Mouse (Mus musculus) midbrain, embryonic 15.5 days (tissue): ENCODE data around the gene Tert. TPM values are rescaled to one million over a fixed set of nuclear protein-coding genes. Genes with fewer than 3 reads are reported as not detected.
A peak's percentile ranks its signal among the peaks of the same experiment; 100 is the strongest.

ENCODE experiments used
- ATAC-seq: fragments of 200-750 bp; cut with Nextera tagmentation; replicated peaks from 2 replicates; pipeline ENCODE4 v1.8.0; 2017; ENCODE audit warnings: moderate TSS enrichment
- H3K27ac ChIP-seq: fragments of 300-500 bp; sonication (generic); 2 replicates; pipeline ENCODE4 v1.5.1; 2015; ENCODE audit warnings: mild to moderate bottlenecking, inconsistent platforms
- H3K27me3 ChIP-seq: fragments of 300-500 bp; sonication (generic); replicated peaks from 2 replicates; pipeline ENCODE4 v1.6.1; 2015; ENCODE audit warnings: inconsistent platforms
- H3K36me3 ChIP-seq: fragments of 300-500 bp; sonication (generic); replicated peaks from 2 replicates; pipeline ENCODE4 v1.6.1; 2015; ENCODE audit warnings: inconsistent platforms
- H3K4me1 ChIP-seq: fragments of 300-500 bp; sonication (generic); 2 replicates; pipeline ENCODE4 v1.6.1; 2015; ENCODE audit warnings: inconsistent platforms
- H3K4me2 ChIP-seq: fragments of 300-500 bp; sonication (generic); 2 replicates; pipeline ENCODE4 v1.6.1; 2015; ENCODE audit warnings: inconsistent platforms, mild to moderate bottlenecking, moderate library complexity
- H3K4me3 ChIP-seq: fragments of 300-500 bp; sonication (generic); 2 replicates; pipeline ENCODE4 v1.5.1; 2015; ENCODE audit warnings: mild to moderate bottlenecking, inconsistent platforms
- H3K9ac ChIP-seq: fragments of 300-500 bp; sonication (generic); 2 replicates; pipeline ENCODE4 v1.6.1; 2015; ENCODE audit warnings: mild to moderate bottlenecking, inconsistent platforms
- H3K9me3 ChIP-seq: fragments of 300-500 bp; sonication (generic); 2 replicates; pipeline ENCODE4 v1.6.1; 2016; ENCODE audit warnings: inconsistent platforms
- WGBS: fragments of 180-500 bp; shearing (Covaris S2); methylation state at CpG from one replicate; pipeline ENCODE4 v1.1.7; 2015; ENCODE audit warnings: mixed read lengths; 5-methylcytosine and 5-hydroxymethylcytosine counted together
- polyA plus RNA-seq: library from polyadenylated mRNA; unstranded; fragments of >200 nt; fragmentation: Nextera tagmentation; extraction: Ambion mirVana; gene quantifications from 2 replicates; pipeline ENCODE4 v1.2.1, GENCODE M21; 2015

Tert gene
- polyA plus RNA-seq = 7.9 and 8.3 TPM in 2 replicates

DNA sequence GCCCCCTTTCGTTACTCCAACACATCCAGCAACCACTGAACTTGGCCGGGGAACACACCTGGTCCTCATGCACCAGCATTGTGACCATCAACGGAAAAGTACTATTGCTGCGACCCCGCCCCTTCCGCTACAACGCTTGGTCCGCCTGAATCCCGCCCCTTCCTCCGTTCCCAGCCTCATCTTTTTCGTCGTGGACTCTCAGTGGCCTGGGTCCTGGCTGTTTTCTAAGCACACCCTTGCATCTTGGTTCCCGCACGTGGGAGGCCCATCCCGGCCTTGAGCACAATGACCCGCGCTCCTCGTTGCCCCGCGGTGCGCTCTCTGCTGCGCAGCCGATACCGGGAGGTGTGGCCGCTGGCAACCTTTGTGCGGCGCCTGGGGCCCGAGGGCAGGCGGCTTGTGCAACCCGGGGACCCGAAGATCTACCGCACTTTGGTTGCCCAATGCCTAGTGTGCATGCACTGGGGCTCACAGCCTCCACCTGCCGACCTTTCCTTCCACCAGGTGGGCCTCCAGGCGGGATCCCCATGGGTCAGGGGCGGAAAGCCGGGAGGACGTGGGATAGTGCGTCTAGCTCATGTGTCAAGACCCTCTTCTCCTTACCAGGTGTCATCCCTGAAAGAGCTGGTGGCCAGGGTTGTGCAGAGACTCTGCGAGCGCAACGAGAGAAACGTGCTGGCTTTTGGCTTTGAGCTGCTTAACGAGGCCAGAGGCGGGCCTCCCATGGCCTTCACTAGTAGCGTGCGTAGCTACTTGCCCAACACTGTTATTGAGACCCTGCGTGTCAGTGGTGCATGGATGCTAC, at the start of gene Tert:
TSS of gene Tert (plus strand) at position 167 of the 805 bp plus-strand sequence.
- Histone ChIP-seq H3K9ac (peak within 1 kb of the TSS; percentile 51), H3K4me2 (peak within 1 kb of the TSS; percentile 76), H3K27me3 (no peaks in the 10 kb centered on the region), H3K9me3 (no peaks in the 10 kb centered on the region), H3K27ac (peak within 1 kb of the TSS; percentile 9), H3K4me1 (peaks cover 21% of the 10 kb centered on the region), H3K36me3 (0 out of 2 replicates have a peak, but pooled peaks cover 8% of the 10 kb centered on the region), H3K4me3 (peak within 1 kb of the TSS; percentile 49)
- peak; percentile 92 for ATAC-seq
- 7% methylated on average over 47 of the region's 47 CpGs for WGBS

DNA sequence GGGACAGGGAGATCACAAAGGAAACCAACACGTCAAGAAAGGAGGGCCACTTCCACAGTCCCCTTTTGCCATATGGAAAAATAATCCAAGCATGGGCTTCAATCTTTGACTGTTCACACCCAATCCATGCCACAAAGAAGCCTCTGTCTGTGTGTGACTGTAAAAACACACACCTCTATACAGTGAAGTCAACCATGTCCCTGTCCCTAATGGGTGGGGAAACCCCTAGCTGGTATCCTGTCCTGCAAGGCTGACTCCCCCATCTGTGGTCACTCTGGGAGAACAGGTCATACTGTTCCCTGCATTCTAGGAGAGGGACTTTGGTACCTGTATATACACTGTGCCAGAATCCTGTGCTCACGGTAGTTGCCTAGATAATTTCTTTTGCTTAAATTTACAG, 49.4 kb upstream of the Tert start:
- Histone ChIP-seq H3K27ac (no peak overlapping the region), H3K27me3 (no peaks in the 10 kb centered on the region), H3K9ac (no peak overlapping the region), H3K4me3 (no peak overlapping the region), H3K9me3 (no peaks in the 10 kb centered on the region), H3K36me3 (no peaks in the 10 kb centered on the region), H3K4me2 (no peak overlapping the region), H3K4me1 (no peaks in the 10 kb centered on the region)
- no peak for ATAC-seq
- WGBS = 77% methylated on average over 2 of the region's 2 CpGs

DNA sequence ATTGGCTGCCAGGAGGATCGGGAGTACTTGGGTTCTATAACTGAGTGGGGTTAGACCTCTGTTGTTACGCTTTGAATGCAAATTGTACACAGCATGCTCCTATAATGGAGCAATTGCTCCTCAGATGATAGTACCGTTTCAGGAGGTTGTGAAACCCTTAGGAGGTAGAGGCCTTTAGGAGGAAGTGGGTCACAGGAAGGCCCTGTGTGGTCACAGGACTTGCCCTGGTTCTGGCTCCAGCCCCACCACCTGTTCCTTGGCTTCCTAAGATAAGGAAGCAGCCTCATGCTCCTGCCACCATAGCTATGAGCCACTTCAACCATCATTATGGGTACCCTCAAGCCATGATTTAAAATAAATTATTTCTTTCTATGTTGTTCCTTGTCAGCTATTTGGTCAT, 35.2 kb upstream of the Tert start:
- Histone ChIP-seq H3K9ac (no peak overlapping the region), H3K27ac (no peak overlapping the region), H3K27me3 (0 out of 2 replicates have a peak, but pooled peaks cover 3% of the 10 kb centered on the region), H3K4me3 (no peak overlapping the region), H3K9me3 (no peaks in the 10 kb centered on the region), H3K4me1 (no peaks in the 10 kb centered on the region), H3K4me2 (no peak overlapping the region), H3K36me3 (no peaks in the 10 kb centered on the region)
- ATAC-seq = no peak
- WGBS = 78% methylated on average over 3 of the region's 3 CpGs

DNA sequence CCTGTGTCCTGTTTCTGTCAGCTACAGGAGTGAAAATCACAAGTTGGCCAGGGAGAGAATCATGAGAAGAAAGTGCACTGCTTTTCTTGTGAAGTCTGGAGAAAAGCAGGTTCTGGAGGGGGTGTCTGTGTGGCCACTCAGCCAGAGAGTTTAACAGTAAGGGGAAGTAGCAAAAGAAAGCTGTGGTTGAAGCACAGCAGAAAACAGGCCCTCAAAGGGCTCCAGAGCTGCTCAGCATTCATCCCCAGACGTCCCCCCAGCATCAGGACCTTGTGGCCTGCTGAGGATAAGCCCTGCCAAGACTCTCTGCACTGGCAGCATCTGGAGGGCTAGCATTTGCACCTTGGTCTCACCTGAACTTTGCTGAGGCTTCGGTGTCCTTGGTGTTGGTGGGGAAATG, 34.2 kb upstream of the Tert start:
- no peak for ATAC-seq
- no peak overlapping the region for H3K9ac ChIP-seq
- H3K4me3 ChIP-seq = no peak overlapping the region
- H3K27ac ChIP-seq = no peak overlapping the region
- H3K4me1 ChIP-seq = no peaks in the 10 kb centered on the region
- 0 out of 2 replicates have a peak, but pooled peaks cover 3% of the 10 kb centered on the region for H3K27me3 ChIP-seq
- H3K36me3 ChIP-seq = no peaks in the 10 kb centered on the region
- WGBS = 50% methylated on average over 2 of the region's 2 CpGs
- H3K9me3 ChIP-seq = no peaks in the 10 kb centered on the region
- H3K4me2 ChIP-seq = no peak overlapping the region

DNA sequence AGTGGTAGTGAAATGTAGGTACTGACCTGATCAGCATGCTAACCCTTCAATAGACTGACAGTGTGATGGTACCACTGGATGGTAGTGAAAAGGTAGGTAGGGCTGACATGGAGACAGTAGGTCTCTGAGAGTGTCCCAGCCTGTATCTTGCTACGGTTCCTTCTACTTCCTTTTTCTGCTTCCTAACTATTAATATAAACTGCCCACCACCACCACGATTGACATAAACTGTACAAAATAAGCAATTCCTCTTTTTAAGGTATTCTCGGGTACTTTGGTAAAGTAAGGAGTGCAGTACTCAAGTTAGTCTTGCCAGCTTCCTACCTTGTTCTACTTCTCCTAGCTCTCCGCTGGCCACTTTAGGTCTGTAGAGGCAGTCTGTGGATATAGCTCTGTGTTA, 30.4 kb upstream of the Tert start:
- ATAC-seq = no peak
- no peaks in the 10 kb centered on the region for H3K36me3 ChIP-seq
- no peaks in the 10 kb centered on the region for H3K4me1 ChIP-seq
- H3K9me3 ChIP-seq = no peaks in the 10 kb centered on the region
- H3K9ac ChIP-seq = no peak overlapping the region
- no peak overlapping the region for H3K27ac ChIP-seq
- H3K4me2 ChIP-seq = no peak overlapping the region
- WGBS = 84% methylated on average over 4 of the region's 4 CpGs
- no peak overlapping the region for H3K4me3 ChIP-seq
- H3K27me3 ChIP-seq = peaks cover 8% of the 10 kb centered on the region; the same call in 1 of the 2 replicates

DNA sequence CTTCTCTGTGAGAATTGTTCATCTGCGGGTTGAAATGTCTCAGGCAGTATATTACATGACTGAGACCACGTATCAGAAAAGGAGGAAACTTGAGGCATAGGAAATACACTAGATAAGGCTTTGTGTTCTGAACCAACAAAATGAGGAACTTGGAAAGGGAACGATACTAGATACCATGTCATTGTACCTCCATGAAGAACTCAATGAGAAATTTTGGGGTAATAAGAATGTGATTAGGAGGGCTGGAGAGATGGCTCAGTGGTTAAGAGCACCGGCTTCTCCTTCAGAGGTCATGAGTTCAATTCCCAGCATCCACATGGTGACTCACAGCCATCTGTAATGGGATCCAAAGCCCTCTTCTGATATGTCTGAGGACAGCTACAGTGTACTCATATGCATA, 26.5 kb upstream of the Tert start:
- H3K4me3 ChIP-seq = no peak overlapping the region
- ATAC-seq = no peak
- no peaks in the 10 kb centered on the region for H3K9me3 ChIP-seq
- no peak overlapping the region for H3K9ac ChIP-seq
- WGBS = 81% methylated on average over 4 of the region's 4 CpGs
- peaks cover 5% of the 10 kb centered on the region; the same call in 1 of the 2 replicates for H3K27me3 ChIP-seq
- no peak overlapping the region for H3K27ac ChIP-seq
- H3K4me2 ChIP-seq = no peak overlapping the region
- H3K4me1 ChIP-seq = peaks cover 17% of the 10 kb centered on the region
- H3K36me3 ChIP-seq = no peaks in the 10 kb centered on the region

DNA sequence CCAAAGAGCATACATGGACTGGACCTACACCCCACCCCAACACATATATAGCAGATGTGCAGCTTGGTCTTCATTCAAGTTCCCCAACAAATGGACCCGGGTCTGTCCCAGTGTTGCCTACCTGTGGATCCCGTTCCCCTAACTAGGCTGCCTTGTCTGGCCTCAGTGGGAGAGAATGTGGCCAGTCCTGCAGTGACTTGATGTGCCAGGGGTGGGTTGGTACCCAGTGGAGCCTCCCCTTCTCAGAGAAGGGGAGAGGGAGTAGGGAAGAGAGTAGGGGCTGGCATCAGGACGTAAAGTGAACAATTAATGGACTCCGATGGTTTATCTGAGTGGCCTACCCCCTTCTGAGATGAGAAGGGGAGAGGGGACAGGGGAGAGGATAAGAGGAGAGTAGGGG, 23.7 kb upstream of the Tert start:
- Histone ChIP-seq H3K4me2 (peak overlapping the region; percentile 81), H3K27me3 (peaks cover 5% of the 10 kb centered on the region; the same call in 1 of the 2 replicates), H3K27ac (no peak overlapping the region), H3K4me3 (peak overlapping the region; percentile 86), H3K4me1 (peaks cover 27% of the 10 kb centered on the region), H3K9ac (peak overlapping the region; percentile 84), H3K9me3 (no peaks in the 10 kb centered on the region), H3K36me3 (peaks cover 16% of the 10 kb centered on the region; the same call in 1 of the 2 replicates)
- WGBS = 44% methylated on average over 4 of the region's 4 CpGs
- ATAC-seq = peak; percentile 4

DNA sequence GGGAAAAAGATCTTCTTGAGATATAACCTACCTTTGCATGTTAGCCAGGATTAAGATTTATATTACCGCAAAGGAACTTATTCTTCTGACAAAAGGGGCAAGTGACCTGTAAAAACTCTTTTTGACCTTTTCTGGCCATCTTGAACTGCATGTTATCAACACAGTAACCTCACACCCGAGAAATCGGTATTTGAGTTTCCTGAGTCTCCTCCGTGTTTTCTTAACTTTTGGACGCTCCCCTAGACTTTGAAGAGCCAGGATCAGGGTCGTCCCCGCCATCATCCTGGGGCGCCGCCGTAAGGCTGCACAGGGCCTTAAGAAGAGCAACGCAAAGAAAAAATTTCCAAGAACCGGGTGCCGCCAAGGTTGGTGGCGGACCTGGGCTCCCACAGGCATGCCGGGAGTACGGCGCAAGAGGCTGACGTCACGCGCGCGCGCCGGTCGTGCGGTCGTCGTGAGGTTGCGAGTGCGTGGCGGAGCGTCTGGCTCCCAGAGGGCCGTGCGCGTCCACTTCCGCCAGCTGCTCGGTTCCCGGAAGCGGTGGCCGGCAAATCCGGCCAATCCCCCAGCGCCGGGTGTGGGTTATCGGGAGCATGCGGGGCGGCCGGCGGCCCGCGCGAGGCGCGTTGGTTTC, 23.1 kb upstream of the Tert start, which contains the start of gene Clptm1l:
TSS of gene Clptm1l (plus strand) at position 485 of the 634 bp plus-strand sequence.
- Histone ChIP-seq H3K9ac (peak within 1 kb of the TSS; percentile 84), H3K4me2 (peak within 1 kb of the TSS; percentile 81), H3K27me3 (peaks cover 2% of the 10 kb centered on the region; the same call in 1 of the 2 replicates), H3K9me3 (no peaks in the 10 kb centered on the region), H3K36me3 (peaks cover 21% of the 10 kb centered on the region; the same call in 1 of the 2 replicates), H3K27ac (peak within 1 kb of the TSS; percentile 83), H3K4me3 (peak within 1 kb of the TSS; percentile 86), H3K4me1 (peaks cover 27% of the 10 kb centered on the region)
- under 1% methylated on average over 51 of the region's 53 CpGs for WGBS
- peak; percentile 99 for ATAC-seq

DNA sequence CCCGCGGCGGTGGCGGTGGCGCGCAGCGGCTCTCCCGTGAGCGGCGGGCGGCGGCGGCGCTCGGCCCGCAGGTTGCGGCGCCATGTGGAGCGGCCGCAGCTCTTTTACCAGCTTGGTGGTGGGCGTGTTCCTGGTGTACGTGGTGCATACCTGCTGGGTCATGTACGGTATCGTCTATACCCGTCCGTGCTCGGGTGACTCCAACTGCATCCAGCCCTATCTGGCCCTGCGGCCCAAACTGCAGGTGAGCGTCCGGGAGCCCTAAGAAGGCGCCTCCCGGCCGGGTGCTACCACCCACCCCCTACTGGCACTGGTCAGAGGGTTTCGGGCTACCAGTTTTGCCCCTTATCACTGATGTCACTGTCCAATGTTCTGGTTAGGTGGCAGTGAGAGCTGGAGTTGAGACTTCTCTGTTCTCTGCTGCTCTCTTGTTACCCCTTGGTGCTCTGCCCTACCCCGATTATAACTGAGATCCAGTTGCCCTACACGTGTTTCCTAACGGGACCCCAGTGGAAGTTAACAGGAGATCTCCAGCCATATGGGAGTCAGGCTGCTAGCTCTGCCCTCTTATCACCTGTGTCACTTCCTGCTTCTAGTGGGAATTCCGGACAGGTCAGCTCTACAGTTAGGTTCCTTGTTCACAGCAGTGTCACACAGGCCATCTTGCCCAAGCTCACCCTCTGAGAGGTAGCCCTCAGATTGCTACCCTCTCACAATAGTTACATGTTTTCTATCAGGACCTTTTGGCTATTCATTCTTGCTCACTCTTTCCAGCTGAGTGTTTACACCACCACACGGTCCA, 22.4 kb upstream of the Tert start:
- H3K4me2 ChIP-seq = peak overlapping the region; percentile 81
- H3K27ac ChIP-seq = peak overlapping the region; percentile 77
- H3K36me3 ChIP-seq = peaks cover 28% of the 10 kb centered on the region; the same call in 1 of the 2 replicates
- H3K9me3 ChIP-seq = no peaks in the 10 kb centered on the region
- WGBS = 4% methylated on average over 39 of the region's 39 CpGs
- H3K27me3 ChIP-seq = no peaks in the 10 kb centered on the region
- H3K4me1 ChIP-seq = peaks cover 27% of the 10 kb centered on the region
- ATAC-seq = peak; percentile 90
- H3K4me3 ChIP-seq = peak overlapping the region; percentile 86
- peak overlapping the region; percentile 84 for H3K9ac ChIP-seq

DNA sequence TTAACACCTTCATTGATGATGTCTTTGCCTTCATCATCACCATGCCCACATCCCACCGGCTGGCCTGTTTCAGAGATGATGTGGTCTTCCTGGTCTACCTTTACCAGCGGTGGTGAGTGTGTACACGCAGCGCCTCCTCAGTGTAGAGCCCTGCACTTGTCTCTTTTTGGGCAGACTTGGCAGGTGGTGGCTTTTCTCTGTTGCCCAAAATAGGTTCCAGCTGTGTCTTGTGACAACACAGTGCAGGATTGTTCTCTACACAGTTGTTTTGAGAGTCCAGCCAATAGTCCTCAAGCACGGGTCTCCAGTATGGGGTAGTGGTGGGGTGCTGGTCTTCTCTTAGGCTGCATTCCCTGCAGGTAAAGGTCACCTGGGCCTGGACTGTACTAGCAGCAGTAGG, 8.3 kb upstream of the Tert start:
- H3K4me3 ChIP-seq = no peak overlapping the region
- no peaks in the 10 kb centered on the region for H3K27me3 ChIP-seq
- no peak overlapping the region for H3K9ac ChIP-seq
- H3K9me3 ChIP-seq = no peaks in the 10 kb centered on the region
- no peaks in the 10 kb centered on the region for H3K4me1 ChIP-seq
- H3K36me3 ChIP-seq = peaks cover 76% of the 10 kb centered on the region
- no peak for ATAC-seq
- H3K4me2 ChIP-seq = no peak overlapping the region
- no peak overlapping the region for H3K27ac ChIP-seq
- WGBS = 93% methylated on average over 5 of the region's 5 CpGs

DNA sequence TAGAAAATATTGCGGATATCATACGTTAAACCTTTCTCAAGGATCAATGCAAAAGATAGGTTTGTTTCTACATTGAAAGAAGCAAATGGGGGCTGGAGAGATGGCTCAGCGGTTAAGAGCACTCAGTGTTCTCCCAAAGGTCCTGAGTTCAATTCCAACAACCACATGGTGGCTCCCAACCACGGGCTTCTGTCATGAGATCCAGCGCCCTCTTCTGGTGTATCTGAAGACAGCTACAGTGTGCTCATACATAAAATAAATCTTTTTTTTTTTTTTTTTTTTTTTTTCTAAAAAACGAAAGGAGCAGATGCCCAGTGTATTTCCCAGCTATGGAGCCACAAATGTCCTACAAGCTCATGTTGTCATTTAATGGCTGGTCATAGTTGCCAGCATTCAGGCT, 6.1 kb upstream of the Tert start:
- H3K4me3 ChIP-seq = no peak overlapping the region
- no peaks in the 10 kb centered on the region for H3K4me1 ChIP-seq
- H3K27me3 ChIP-seq = no peaks in the 10 kb centered on the region
- WGBS = 66% methylated on average over 6 of the region's 6 CpGs
- H3K27ac ChIP-seq = no peak overlapping the region
- H3K36me3 ChIP-seq = peaks cover 54% of the 10 kb centered on the region
- H3K4me2 ChIP-seq = no peak overlapping the region
- H3K9me3 ChIP-seq = no peaks in the 10 kb centered on the region
- no peak for ATAC-seq
- no peak overlapping the region for H3K9ac ChIP-seq

DNA sequence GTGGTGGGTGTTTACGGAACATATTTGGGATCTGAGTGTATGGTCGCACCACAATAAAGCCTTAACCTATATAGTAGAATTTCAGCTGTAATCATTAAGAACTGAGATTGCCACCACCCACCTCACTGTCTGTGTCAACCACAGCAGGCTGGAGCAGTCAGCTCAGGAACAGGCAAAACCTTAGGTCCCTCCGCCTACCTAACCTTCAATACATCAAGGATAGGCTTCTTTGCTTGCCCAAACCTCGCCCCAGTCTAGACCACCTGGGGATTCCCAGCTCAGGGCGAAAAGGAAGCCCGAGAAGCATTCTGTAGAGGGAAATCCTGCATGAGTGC, 334 bp upstream of the Tert start:
- peak overlapping the region; percentile 51 for H3K9ac ChIP-seq
- H3K4me2 ChIP-seq = peak overlapping the region; percentile 76
- peak; percentile 59; the same call in 1 of the 2 replicates for ATAC-seq
- WGBS = 40% methylated on average over 6 of the region's 6 CpGs
- peak overlapping the region; percentile 49 for H3K4me3 ChIP-seq
- no peaks in the 10 kb centered on the region for H3K27me3 ChIP-seq
- peak overlapping the region; percentile 9; the same call in 1 of the 2 replicates for H3K27ac ChIP-seq
- H3K4me1 ChIP-seq = peaks cover 21% of the 10 kb centered on the region
- H3K9me3 ChIP-seq = no peaks in the 10 kb centered on the region
- H3K36me3 ChIP-seq = 0 out of 2 replicates have a peak, but pooled peaks cover 9% of the 10 kb centered on the region
